Mouse (Mus musculus): ENCODE results near the gene Fut8.
A peak's percentile ranks its signal among the peaks of the same experiment; 100 is the strongest.

Fut8 gene

GRCm38 (mm10) chr12:77237950-77238530 is at the start of gene Fut8:
TSS of gene Fut8 (plus strand) at chr12:77238125.
- TF ChIP-seq NANOG (IDR thresholded peaks at IDR 0.05; ENCODE audit: borderline replicate concordance, low read length) = no peak
- TF ChIP-seq CTCF (conservative IDR thresholded peaks at IDR 0.05; ENCODE audit: low read length) = no peak
- TF ChIP-seq POU5F1 (IDR thresholded peaks at IDR 0.05; ENCODE audit: borderline replicate concordance, low read length) = no peak
- Histone ChIP-seq H3K4me3 (replicated peaks; ENCODE audit: low read length) (peak within 1 kb of the TSS; percentile 97), H3K4me1 (replicated peaks; ENCODE audit: low read depth, low read length) (peaks cover 10% of the 10 kb centered on the region), H3K36me3 (ENCODE audit: insufficient read depth, low read length) (no peaks in the 10 kb centered on the region), H3K27me3 (ENCODE audit: insufficient read depth, low read length) (peaks cover 7% of the 10 kb centered on the region; the same call in 1 of the 2 replicates), H3K9me3 (ENCODE audit: low read length) (no peaks in the 10 kb centered on the region)

GRCm38 (mm10) chr12:77189161-77189560 is 48.8 kb upstream of the Fut8 start:
- Histone ChIP-seq H3K9me3 (ENCODE audit: low read length) (no peaks in the 10 kb centered on the region), H3K4me1 (replicated peaks; ENCODE audit: low read depth, low read length) (peaks cover 36% of the 10 kb centered on the region), H3K27me3 (ENCODE audit: insufficient read depth, low read length) (no peaks in the 10 kb centered on the region), H3K4me3 (replicated peaks; ENCODE audit: low read length) (no peak overlapping the region), H3K36me3 (ENCODE audit: insufficient read depth, low read length) (no peaks in the 10 kb centered on the region)
- TF ChIP-seq NANOG (IDR thresholded peaks at IDR 0.05; ENCODE audit: borderline replicate concordance, low read length) (no peak), POU5F1 (IDR thresholded peaks at IDR 0.05; ENCODE audit: borderline replicate concordance, low read length) (no peak), CTCF (conservative IDR thresholded peaks at IDR 0.05; ENCODE audit: low read length) (no peak)

- TF ChIP-seq CTCF (conservative IDR thresholded peaks at IDR 0.05; ENCODE audit: low read length) (no peak), NANOG (IDR thresholded peaks at IDR 0.05; ENCODE audit: borderline replicate concordance, low read length) (no peak), POU5F1 (IDR thresholded peaks at IDR 0.05; ENCODE audit: borderline replicate concordance, low read length) (no peak)
- H3K27me3 ChIP-seq (ENCODE audit: insufficient read depth, low read length) = no peaks in the 10 kb centered on the region
- no peaks in the 10 kb centered on the region for H3K36me3 ChIP-seq (ENCODE audit: insufficient read depth, low read length)
- no peak overlapping the region for H3K4me3 ChIP-seq (replicated peaks; ENCODE audit: low read length)
- H3K4me1 ChIP-seq (replicated peaks; ENCODE audit: low read depth, low read length) = peaks cover 37% of the 10 kb centered on the region
- no peaks in the 10 kb centered on the region for H3K9me3 ChIP-seq (ENCODE audit: low read length)
These were observed 47.9 kb upstream of the Fut8 start for GRCm38 (mm10) chr12:77189933-77190446.

GRCm38 (mm10) chr12:77191478-77192271 is 46.2 kb upstream of the Fut8 start:
- H3K4me3 ChIP-seq (replicated peaks; ENCODE audit: low read length) = no peak overlapping the region
- no peak for TF ChIP-seq POU5F1 (IDR thresholded peaks at IDR 0.05; ENCODE audit: borderline replicate concordance, low read length)
- TF ChIP-seq CTCF (conservative IDR thresholded peaks at IDR 0.05; ENCODE audit: low read length) = no peak
- TF ChIP-seq NANOG (IDR thresholded peaks at IDR 0.05; ENCODE audit: borderline replicate concordance, low read length) = no peak
- peaks cover 39% of the 10 kb centered on the region for H3K4me1 ChIP-seq (replicated peaks; ENCODE audit: low read depth, low read length)
- H3K27me3 ChIP-seq (ENCODE audit: insufficient read depth, low read length) = no peaks in the 10 kb centered on the region
- H3K36me3 ChIP-seq (ENCODE audit: insufficient read depth, low read length) = no peaks in the 10 kb centered on the region
- H3K9me3 ChIP-seq (ENCODE audit: low read length) = peaks cover 10% of the 10 kb centered on the region

- Histone ChIP-seq H3K27me3 (ENCODE audit: insufficient read depth, low read length) (no peaks in the 10 kb centered on the region), H3K4me3 (replicated peaks; ENCODE audit: low read length) (no peak overlapping the region), H3K9me3 (ENCODE audit: low read length) (peaks cover 19% of the 10 kb centered on the region), H3K4me1 (replicated peaks; ENCODE audit: low read depth, low read length) (peaks cover 39% of the 10 kb centered on the region), H3K36me3 (ENCODE audit: insufficient read depth, low read length) (no peaks in the 10 kb centered on the region)
- TF ChIP-seq NANOG (IDR thresholded peaks at IDR 0.05; ENCODE audit: borderline replicate concordance, low read length) (no peak), POU5F1 (IDR thresholded peaks at IDR 0.05; ENCODE audit: borderline replicate concordance, low read length) (no peak), CTCF (conservative IDR thresholded peaks at IDR 0.05; ENCODE audit: low read length) (no peak)
These were observed 45.2 kb upstream of the Fut8 start for GRCm38 (mm10) chr12:77192714-77193113.

GRCm38 (mm10) chr12:77193225-77193716 is 44.7 kb upstream of the Fut8 start:
- no peak for TF ChIP-seq NANOG (IDR thresholded peaks at IDR 0.05; ENCODE audit: borderline replicate concordance, low read length)
- no peak for TF ChIP-seq CTCF (conservative IDR thresholded peaks at IDR 0.05; ENCODE audit: low read length)
- no peak for TF ChIP-seq POU5F1 (IDR thresholded peaks at IDR 0.05; ENCODE audit: borderline replicate concordance, low read length)
- peaks cover 41% of the 10 kb centered on the region for H3K4me1 ChIP-seq (replicated peaks; ENCODE audit: low read depth, low read length)

GRCm38 (mm10) chr12:77195044-77195443 is 42.9 kb upstream of the Fut8 start:
- peaks cover 19% of the 10 kb centered on the region for H3K9me3 ChIP-seq (ENCODE audit: low read length)
- no peaks in the 10 kb centered on the region for H3K36me3 ChIP-seq (ENCODE audit: insufficient read depth, low read length)
- no peak for TF ChIP-seq NANOG (IDR thresholded peaks at IDR 0.05; ENCODE audit: borderline replicate concordance, low read length)
- TF ChIP-seq POU5F1 (IDR thresholded peaks at IDR 0.05; ENCODE audit: borderline replicate concordance, low read length) = no peak
- no peak for TF ChIP-seq CTCF (conservative IDR thresholded peaks at IDR 0.05; ENCODE audit: low read length)
- H3K4me3 ChIP-seq (replicated peaks; ENCODE audit: low read length) = no peak overlapping the region
- H3K27me3 ChIP-seq (ENCODE audit: insufficient read depth, low read length) = no peaks in the 10 kb centered on the region
- H3K4me1 ChIP-seq (replicated peaks; ENCODE audit: low read depth, low read length) = peaks cover 23% of the 10 kb centered on the region

More at GRCm38 (mm10) chr12:77193225-77193716, 44.7 kb upstream of the Fut8 start:
- Histone ChIP-seq H3K4me3 (replicated peaks; ENCODE audit: low read length) (no peak overlapping the region), H3K36me3 (ENCODE audit: insufficient read depth, low read length) (no peaks in the 10 kb centered on the region), H3K27me3 (ENCODE audit: insufficient read depth, low read length) (no peaks in the 10 kb centered on the region), H3K9me3 (ENCODE audit: low read length) (peaks cover 19% of the 10 kb centered on the region)

- H3K9me3 ChIP-seq (ENCODE audit: low read length) = peaks cover 19% of the 10 kb centered on the region
- no peak overlapping the region for H3K4me3 ChIP-seq (replicated peaks; ENCODE audit: low read length)
- H3K36me3 ChIP-seq (ENCODE audit: insufficient read depth, low read length) = no peaks in the 10 kb centered on the region
- H3K27me3 ChIP-seq (ENCODE audit: insufficient read depth, low read length) = no peaks in the 10 kb centered on the region
- TF ChIP-seq CTCF (conservative IDR thresholded peaks at IDR 0.05; ENCODE audit: low read length) (no peak), NANOG (IDR thresholded peaks at IDR 0.05; ENCODE audit: borderline replicate concordance, low read length) (no peak), POU5F1 (IDR thresholded peaks at IDR 0.05; ENCODE audit: borderline replicate concordance, low read length) (no peak)
- peaks cover 13% of the 10 kb centered on the region for H3K4me1 ChIP-seq (replicated peaks; ENCODE audit: low read depth, low read length)
These were observed 41.3 kb upstream of the Fut8 start for GRCm38 (mm10) chr12:77196529-77197095.
